Mouse (Mus musculus): ENCODE results near the gene Wapl. TPM values are rescaled to one million over a fixed set of nuclear protein-coding genes. Genes with fewer than 3 reads are reported as not detected.
A peak's percentile ranks its signal among the peaks of the same experiment; 100 is the strongest.

Gene Wapl
- total RNA-seq, 1 experiment, result 82.9 TPM

DNA sequence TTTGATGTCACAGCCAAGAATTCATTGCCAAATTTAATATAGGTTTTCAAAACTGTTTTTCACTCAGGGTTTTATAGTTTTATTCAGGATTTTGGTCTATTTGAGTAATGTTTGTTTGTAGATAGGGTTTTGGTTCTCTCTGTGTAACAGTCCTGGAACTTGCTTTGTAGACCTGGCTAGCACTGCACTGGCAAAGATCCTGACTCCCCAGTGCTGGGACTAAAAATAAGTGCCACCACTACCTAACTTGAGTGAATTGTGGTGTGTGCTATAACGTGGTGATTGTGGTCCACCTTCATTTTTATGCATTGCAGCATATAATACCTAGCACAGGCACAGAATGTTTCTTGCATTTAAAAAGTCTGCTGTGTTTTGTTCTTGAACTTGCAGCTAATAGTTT lies 23.6 kb downstream of the Wapl start:
- Histone ChIP-seq H3K36me3 (ENCODE audit: control insufficient read depth, insufficient read depth, low read length, poor library complexity, severe bottlenecking) (no peaks in the 10 kb centered on the region; the same call in 1 of the 2 replicates), H3K4me1 (ENCODE audit: control insufficient read depth in 2 of 2, insufficient read depth in 2 of 2, low read length in 2 of 2, poor library complexity in 1 of 2) (peaks cover 0 to 9% of the 10 kb centered on the region in 2 experiments; a peak in 2 of 4 replicates), H3K27ac (ENCODE audit: insufficient read depth, low read depth, low read length, poor library complexity, severe bottlenecking) (no peak overlapping the region), H3K9me3 (ENCODE audit: control insufficient read depth, insufficient read depth, low read depth, low read length) (no peaks in the 10 kb centered on the region), H3K9ac (ENCODE audit: insufficient read depth, low read depth, low read length, poor library complexity, severe bottlenecking) (no peak overlapping the region), H3K4me3 (ENCODE audit: insufficient read depth in 1 of 2, low read depth in 1 of 2, low read length in 2 of 2, poor library complexity in 1 of 2, severe bottlenecking in 1 of 2) (no peak overlapping the region)
- TF ChIP-seq ZC3H11A (IDR thresholded peaks at IDR 0.05; ENCODE audit: borderline replicate concordance, low read depth, low read length) (no peak), MAFK (IDR thresholded peaks at IDR 0.05; ENCODE audit: insufficient read depth, low read depth, low read length) (no peak), ZNF384 (IDR thresholded peaks at IDR 0.05; ENCODE audit: low read depth, low read length) (no peak), HCFC1 (IDR thresholded peaks at IDR 0.05; ENCODE audit: borderline replicate concordance, insufficient read depth, low read length) (no peak), CHD2 (IDR thresholded peaks at IDR 0.05; ENCODE audit: low read depth, low read length) (no peak)
- DNase-seq (ENCODE audit: low read depth, low spot score), result no peak
- in situ Hi-C loops (cut with MboI; ENCODE audit: low sequenced_read_pairs in 2 of 2, unreplicated experiment in 2 of 2), result no loop called here

DNA sequence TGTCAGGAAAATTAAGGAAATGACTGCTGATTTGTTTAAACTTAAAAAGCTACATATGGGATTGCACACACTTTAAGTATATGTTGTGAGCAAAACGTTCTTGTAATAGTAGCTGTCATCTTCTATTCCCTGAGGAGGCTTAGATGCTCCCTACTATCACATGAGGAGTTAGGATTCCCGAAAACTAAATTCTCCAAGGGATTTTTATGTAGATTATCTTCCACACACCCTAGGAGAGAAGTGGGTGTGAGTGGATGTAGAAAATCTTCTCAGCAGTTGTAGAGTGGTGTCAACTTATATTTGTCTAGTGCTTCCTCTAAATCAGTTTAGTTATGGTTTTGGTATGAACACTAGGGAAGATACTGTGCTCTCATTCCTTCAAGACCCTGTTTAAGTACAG lies 36.5 kb downstream of the Wapl start:
- H3K4me1 ChIP-seq (ENCODE audit: control insufficient read depth in 2 of 2, insufficient read depth in 2 of 2, low read length in 2 of 2, poor library complexity in 1 of 2), result peaks cover 0 to 12% of the 10 kb centered on the region in 2 experiments; a peak in 2 of 4 replicates
- H3K4me3 ChIP-seq (ENCODE audit: insufficient read depth in 1 of 2, low read depth in 1 of 2, low read length in 2 of 2, poor library complexity in 1 of 2, severe bottlenecking in 1 of 2), result no peak overlapping the region
- H3K9me3 ChIP-seq (ENCODE audit: control insufficient read depth, insufficient read depth, low read depth, low read length), result no peaks in the 10 kb centered on the region
- TF ChIP-seq ZC3H11A (IDR thresholded peaks at IDR 0.05; ENCODE audit: borderline replicate concordance, low read depth, low read length) (no peak), HCFC1 (IDR thresholded peaks at IDR 0.05; ENCODE audit: borderline replicate concordance, insufficient read depth, low read length) (no peak), MAFK (IDR thresholded peaks at IDR 0.05; ENCODE audit: insufficient read depth, low read depth, low read length) (no peak), ZNF384 (IDR thresholded peaks at IDR 0.05; ENCODE audit: low read depth, low read length) (no peak), CHD2 (IDR thresholded peaks at IDR 0.05; ENCODE audit: low read depth, low read length) (no peak)
- H3K27ac ChIP-seq (ENCODE audit: insufficient read depth, low read depth, low read length, poor library complexity, severe bottlenecking), result no peak overlapping the region
- H3K36me3 ChIP-seq (ENCODE audit: control insufficient read depth, insufficient read depth, low read length, poor library complexity, severe bottlenecking), result peaks cover 6% of the 10 kb centered on the region
- in situ Hi-C loops (cut with MboI; ENCODE audit: low sequenced_read_pairs in 2 of 2, unreplicated experiment in 2 of 2), result no loop called here
- no peak for DNase-seq (ENCODE audit: low read depth, low spot score)
- H3K9ac ChIP-seq (ENCODE audit: insufficient read depth, low read depth, low read length, poor library complexity, severe bottlenecking), result no peak overlapping the region

DNA sequence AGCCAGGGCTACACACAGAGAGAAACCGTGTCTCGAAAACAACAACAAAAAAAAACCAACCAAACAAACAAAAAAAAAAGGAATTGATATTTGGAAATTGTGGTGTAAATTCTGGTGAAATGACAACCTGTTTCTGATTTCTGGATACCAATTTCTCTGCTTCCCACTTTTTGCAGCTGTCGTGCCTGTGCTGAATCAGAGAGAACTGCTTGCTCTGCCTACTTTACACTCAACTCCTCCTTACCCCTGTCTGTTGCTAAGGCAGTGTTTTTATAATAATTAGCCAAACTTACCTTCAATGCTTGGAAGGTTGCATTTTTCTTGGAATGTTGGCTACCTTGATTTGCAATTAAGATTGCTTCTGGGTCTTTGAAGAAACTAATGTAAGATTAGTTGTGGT lies 38.3 kb downstream of the Wapl start:
- Histone ChIP-seq H3K36me3 (ENCODE audit: control insufficient read depth, insufficient read depth, low read length, poor library complexity, severe bottlenecking) (peaks cover 6% of the 10 kb centered on the region), H3K9me3 (ENCODE audit: control insufficient read depth, insufficient read depth, low read depth, low read length) (no peaks in the 10 kb centered on the region), H3K9ac (ENCODE audit: insufficient read depth, low read depth, low read length, poor library complexity, severe bottlenecking) (no peak overlapping the region; the same call in 1 of the 2 replicates), H3K4me1 (ENCODE audit: control insufficient read depth in 2 of 2, insufficient read depth in 2 of 2, low read length in 2 of 2, poor library complexity in 1 of 2) (peaks cover 0 to 12% of the 10 kb centered on the region in 2 experiments; a peak in 2 of 4 replicates), H3K4me3 (ENCODE audit: insufficient read depth in 1 of 2, low read depth in 1 of 2, low read length in 2 of 2, poor library complexity in 1 of 2, severe bottlenecking in 1 of 2) (no peak overlapping the region), H3K27ac (ENCODE audit: insufficient read depth, low read depth, low read length, poor library complexity, severe bottlenecking) (peak overlapping the region; percentile 64; the same call in 1 of the 2 replicates)
- no peak for TF ChIP-seq ZNF384 (IDR thresholded peaks at IDR 0.05; ENCODE audit: low read depth, low read length)
- TF ChIP-seq MAFK (IDR thresholded peaks at IDR 0.05; ENCODE audit: insufficient read depth, low read depth, low read length), result no peak
- TF ChIP-seq HCFC1 (IDR thresholded peaks at IDR 0.05; ENCODE audit: borderline replicate concordance, insufficient read depth, low read length), result no peak
- no peak for TF ChIP-seq ZC3H11A (IDR thresholded peaks at IDR 0.05; ENCODE audit: borderline replicate concordance, low read depth, low read length)
- no peak for TF ChIP-seq CHD2 (IDR thresholded peaks at IDR 0.05; ENCODE audit: low read depth, low read length)
- no peak for DNase-seq (ENCODE audit: low read depth, low spot score)
- in situ Hi-C loops (cut with MboI; ENCODE audit: low sequenced_read_pairs in 2 of 2, unreplicated experiment in 2 of 2), result no loop called here

DNA sequence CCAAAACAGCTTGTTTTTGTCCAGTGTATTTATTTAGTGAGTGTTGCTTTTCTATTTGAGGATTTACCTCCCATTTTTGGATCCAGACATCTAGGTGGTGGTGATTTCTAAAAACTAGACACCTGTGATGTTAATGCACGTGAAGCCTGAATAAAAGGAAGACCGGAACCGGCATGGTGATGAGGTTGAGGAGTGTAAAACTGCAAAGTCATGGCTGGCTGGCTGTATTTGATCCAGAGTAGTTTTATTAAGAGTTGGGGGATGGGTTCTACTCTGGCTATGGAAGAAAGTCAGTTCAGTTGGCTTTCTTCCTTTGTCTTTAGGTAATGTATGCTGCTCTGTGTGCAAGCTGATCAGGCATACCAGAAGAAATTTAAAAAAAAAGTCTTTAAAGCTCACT lies 39.1 kb downstream of the Wapl start:
- H3K4me3 ChIP-seq (ENCODE audit: insufficient read depth in 1 of 2, low read depth in 1 of 2, low read length in 2 of 2, poor library complexity in 1 of 2, severe bottlenecking in 1 of 2), result no peak overlapping the region; a peak in 1 of 4 replicates
- H3K4me1 ChIP-seq (ENCODE audit: control insufficient read depth in 2 of 2, insufficient read depth in 2 of 2, low read length in 2 of 2, poor library complexity in 1 of 2), result peaks cover 0 to 12% of the 10 kb centered on the region in 2 experiments; a peak in 2 of 4 replicates
- H3K27ac ChIP-seq (ENCODE audit: insufficient read depth, low read depth, low read length, poor library complexity, severe bottlenecking), result peak overlapping the region; percentile 67; the same call in 1 of the 2 replicates
- TF ChIP-seq HCFC1 (IDR thresholded peaks at IDR 0.05; ENCODE audit: borderline replicate concordance, insufficient read depth, low read length) (no peak), CHD2 (IDR thresholded peaks at IDR 0.05; ENCODE audit: low read depth, low read length) (no peak), MAFK (IDR thresholded peaks at IDR 0.05; ENCODE audit: insufficient read depth, low read depth, low read length) (peak; percentile 92)
- H3K9me3 ChIP-seq (ENCODE audit: control insufficient read depth, insufficient read depth, low read depth, low read length), result no peaks in the 10 kb centered on the region
- in situ Hi-C loops (cut with MboI; ENCODE audit: low sequenced_read_pairs in 2 of 2, unreplicated experiment in 2 of 2), result no loop called here
- H3K36me3 ChIP-seq (ENCODE audit: control insufficient read depth, insufficient read depth, low read length, poor library complexity, severe bottlenecking), result peaks cover 6% of the 10 kb centered on the region
- DNase-seq (ENCODE audit: low read depth, low spot score), result peak; percentile 17
- no peak overlapping the region for H3K9ac ChIP-seq (ENCODE audit: insufficient read depth, low read depth, low read length, poor library complexity, severe bottlenecking)

DNA sequence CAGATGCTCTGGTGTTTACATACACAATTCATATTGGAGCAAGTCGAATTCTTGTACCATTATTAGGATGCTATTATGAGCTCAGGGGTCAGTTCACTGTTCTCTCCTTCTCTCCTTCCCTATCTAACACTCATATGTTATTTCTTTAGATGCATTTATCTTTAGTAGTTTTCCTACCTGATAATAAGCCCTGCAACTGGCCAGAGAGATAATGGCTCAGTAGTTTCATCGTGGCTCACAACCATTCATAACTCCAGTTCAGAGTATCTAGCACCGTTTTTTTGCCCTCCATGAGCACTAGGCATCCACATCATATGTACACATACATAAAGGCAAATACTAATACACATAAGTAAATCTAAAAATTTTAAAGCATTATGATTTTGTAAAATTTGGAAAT lies 44.4 kb downstream of the Wapl start:
- peaks cover 10% of the 10 kb centered on the region for H3K36me3 ChIP-seq (ENCODE audit: control insufficient read depth, insufficient read depth, low read length, poor library complexity, severe bottlenecking)
- no peak overlapping the region for H3K4me3 ChIP-seq (ENCODE audit: insufficient read depth in 1 of 2, low read depth in 1 of 2, low read length in 2 of 2, poor library complexity in 1 of 2, severe bottlenecking in 1 of 2)
- H3K4me1 ChIP-seq (ENCODE audit: control insufficient read depth in 2 of 2, insufficient read depth in 2 of 2, low read length in 2 of 2, poor library complexity in 1 of 2), result no peaks in the 10 kb centered on the region
- TF ChIP-seq ZC3H11A (IDR thresholded peaks at IDR 0.05; ENCODE audit: borderline replicate concordance, low read depth, low read length), result no peak
- TF ChIP-seq CHD2 (IDR thresholded peaks at IDR 0.05; ENCODE audit: low read depth, low read length), result no peak
- TF ChIP-seq ZNF384 (IDR thresholded peaks at IDR 0.05; ENCODE audit: low read depth, low read length), result no peak
- TF ChIP-seq MAFK (IDR thresholded peaks at IDR 0.05; ENCODE audit: insufficient read depth, low read depth, low read length), result no peak
- TF ChIP-seq HCFC1 (IDR thresholded peaks at IDR 0.05; ENCODE audit: borderline replicate concordance, insufficient read depth, low read length), result no peak
- no peaks in the 10 kb centered on the region for H3K9me3 ChIP-seq (ENCODE audit: control insufficient read depth, insufficient read depth, low read depth, low read length)
- in situ Hi-C loops (cut with MboI; ENCODE audit: low sequenced_read_pairs in 2 of 2, unreplicated experiment in 2 of 2), result no loop called here
- H3K9ac ChIP-seq (ENCODE audit: insufficient read depth, low read depth, low read length, poor library complexity, severe bottlenecking), result no peak overlapping the region
- H3K27ac ChIP-seq (ENCODE audit: insufficient read depth, low read depth, low read length, poor library complexity, severe bottlenecking), result no peak overlapping the region
- DNase-seq (ENCODE audit: low read depth, low spot score), result no peak

Measured in ES-E14 (cell line).